Mouse (Mus musculus) right cerebral cortex, adult 2 months (tissue): ENCODE results near the gene Mnd1.

ENCODE experiments used
- DNase-seq, 2 experiments: peaks; one replicate each; pipeline ENCODE4 v3.0.0; 2021 to 2022; ENCODE audit warnings: low spot score in 2 of 2

Mnd1 gene

DNA sequence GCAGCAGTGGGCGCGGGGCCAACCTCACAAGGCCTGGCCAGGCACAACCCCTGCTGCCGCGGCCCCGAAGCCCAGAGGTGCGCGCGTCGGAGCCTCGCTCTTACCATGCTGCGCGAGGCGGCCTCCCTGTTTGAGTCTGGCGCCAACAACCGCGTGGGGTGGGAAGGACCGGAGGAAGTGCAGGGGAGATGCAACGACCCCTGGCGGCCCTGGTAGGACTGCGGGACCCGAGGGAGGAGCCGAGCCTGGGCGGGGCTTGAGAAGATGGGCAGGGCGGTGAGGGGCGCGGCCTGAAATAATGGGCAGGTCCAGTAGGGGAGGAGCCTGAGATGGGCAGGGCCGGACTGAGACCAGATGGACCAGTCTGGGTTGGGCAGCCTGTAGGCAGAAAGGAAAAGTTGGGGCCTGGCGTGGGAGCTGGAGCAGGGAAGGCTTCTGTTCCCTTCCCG lies at the start of gene Mnd1:
TSS of gene Mnd1 (minus strand) at position 229 of the 449 bp plus-strand sequence.
- peak; percentile 95 to 96 for DNase-seq

DNA sequence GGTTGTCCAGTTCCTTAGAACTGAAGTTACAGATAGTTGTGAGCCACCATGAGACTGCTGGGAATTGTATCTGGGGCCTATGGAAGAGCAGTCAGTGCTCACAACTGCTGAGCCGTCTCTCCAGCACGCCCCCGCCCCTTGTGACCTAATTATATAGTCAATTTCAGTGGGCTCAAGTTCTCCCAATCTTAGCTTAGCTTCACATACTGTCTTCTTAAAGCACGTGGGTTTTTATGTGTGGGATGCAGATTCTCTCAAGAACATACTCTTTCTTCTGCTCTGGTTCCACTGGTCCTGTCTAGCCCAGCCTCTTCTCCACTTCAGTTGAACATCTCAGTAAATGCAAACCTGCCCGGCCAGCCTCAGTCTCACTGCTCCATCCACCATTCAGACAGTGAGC lies 49.1 kb upstream of the Mnd1 start:
- peak in 1 of 2 experiments; percentile 51 for DNase-seq

DNA sequence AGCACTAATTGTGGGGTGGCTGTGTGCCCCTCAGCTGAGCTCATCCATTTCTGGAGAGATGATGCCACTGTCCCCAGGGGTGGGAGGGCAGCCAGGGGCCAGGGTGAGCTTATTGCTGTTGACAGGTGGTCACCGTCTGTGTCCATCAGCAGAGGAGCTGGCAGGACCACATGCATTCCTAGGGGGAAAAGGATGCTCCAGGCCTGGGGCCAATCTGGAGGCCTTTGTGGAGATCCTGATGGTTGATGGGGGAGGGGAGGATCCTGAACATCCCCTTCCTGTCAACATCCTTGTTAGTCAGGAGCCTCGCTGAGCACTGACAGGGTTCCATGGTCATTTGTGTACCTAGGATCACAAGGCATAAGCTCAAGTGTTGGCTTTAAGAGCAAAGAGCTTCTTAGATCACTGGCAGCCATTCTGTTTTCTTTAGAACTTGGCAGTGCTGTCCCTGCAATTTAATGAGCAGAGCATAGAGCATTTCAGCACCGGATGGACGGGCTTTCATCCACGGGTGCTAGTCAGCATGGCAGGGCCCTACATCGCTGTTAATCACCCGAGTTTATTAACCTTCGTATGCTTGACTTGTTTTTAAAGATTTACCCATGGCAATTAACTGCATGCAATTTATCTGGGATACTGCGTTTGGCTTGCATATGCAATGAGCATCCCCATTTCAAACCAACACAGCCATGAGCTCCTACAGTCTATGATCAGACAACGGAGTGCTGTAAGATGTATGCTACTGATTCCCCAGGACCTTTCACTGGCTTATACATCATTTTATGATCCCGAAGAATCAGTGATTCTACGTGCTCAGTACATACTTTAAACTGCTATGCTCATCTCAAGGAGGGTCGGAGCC lies 45.2 kb upstream of the Mnd1 start:
- DNase-seq: no peak

DNA sequence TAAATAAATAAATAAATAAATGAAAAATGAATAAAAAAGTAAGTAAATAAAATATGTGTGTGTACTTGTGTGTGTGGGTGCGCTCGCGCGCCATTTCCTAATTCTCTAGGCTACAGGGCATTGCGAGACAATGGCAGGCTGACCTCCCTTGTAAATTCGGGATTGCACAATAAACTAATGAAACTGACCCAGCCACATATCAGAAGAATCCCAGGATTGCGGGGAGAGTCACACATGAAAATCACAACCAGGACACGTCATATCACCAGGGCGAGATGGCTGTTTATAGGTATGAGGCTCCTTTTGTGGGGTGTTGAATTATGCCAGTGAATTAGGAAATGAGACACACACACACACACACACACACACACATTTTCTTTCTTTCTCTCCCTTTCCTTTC lies 43.9 kb upstream of the Mnd1 start:
- no peak for DNase-seq

DNA sequence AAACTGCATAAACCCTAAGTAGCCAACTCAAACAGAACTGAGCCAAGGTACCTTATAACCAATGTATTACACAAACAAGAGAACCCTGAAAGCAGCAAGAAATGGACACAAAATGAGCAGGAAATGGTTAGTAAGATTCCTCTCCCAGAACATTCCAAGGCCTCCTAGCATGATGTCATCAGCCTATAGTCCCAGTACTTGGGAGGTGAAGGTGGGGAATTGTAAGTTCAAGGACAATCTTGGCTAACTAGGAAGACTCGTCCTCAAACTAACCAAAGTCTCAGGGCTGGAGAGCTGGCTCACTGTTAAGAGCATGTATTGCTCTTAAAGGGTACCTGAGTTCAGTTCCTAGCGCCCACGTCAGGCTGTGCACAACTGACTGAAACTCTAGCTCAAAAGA lies 42.6 kb upstream of the Mnd1 start:
- no peak for DNase-seq

DNA sequence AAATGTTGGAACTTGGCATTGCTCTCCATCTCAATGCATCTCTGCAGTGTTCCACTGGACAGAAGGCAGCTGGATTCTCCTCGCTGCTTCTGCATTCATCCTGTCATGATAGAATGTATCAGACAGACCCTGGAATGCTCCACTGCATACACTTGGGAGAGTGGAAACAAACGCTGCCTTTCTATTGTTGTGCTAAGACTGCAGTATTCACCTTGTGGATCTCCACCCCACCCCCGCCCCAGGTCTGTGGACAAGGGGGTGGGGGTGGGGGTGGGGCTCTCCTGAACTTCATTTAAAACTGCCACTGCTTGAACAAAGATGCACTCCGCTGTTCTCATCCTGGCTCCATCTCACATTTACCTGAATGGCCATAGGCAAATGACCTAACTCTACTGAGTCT lies 38.3 kb upstream of the Mnd1 start:
- no peak for DNase-seq

DNA sequence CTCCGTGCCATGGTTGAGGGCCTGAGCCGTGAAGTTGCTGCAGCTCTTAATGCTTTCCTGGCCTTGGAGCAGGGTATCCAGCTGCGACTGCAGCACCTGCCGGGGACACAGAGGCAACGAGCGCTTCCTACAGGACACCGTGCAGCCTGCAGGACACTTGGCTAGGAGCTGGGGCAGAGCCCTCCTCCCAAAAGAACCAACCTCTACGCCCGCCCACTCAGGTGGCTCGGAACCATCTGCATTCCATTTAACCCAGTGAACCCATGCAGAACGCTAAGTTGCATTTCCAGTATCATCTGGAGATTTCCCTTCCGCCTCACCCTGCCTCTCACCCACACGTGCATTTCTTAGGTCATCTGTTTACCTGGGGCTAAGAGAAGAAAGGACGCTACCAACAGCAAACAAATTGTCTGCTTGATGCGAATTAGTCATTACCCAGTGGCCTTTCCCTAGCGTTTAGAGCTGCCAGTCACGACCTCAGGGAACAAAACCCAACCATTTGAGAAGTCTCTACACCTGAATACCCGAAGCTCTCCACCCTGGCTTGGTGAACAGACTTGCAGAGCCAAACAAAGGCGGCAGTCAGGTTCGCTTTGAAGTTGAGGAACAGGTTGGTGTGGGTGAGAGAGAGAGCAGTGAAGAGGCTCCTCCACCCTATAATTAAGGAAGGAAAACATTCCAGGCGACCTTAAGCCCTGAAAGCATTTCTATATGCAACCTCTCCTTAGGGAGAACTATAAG lies 35.7 kb upstream of the Mnd1 start:
- no peak for DNase-seq

DNA sequence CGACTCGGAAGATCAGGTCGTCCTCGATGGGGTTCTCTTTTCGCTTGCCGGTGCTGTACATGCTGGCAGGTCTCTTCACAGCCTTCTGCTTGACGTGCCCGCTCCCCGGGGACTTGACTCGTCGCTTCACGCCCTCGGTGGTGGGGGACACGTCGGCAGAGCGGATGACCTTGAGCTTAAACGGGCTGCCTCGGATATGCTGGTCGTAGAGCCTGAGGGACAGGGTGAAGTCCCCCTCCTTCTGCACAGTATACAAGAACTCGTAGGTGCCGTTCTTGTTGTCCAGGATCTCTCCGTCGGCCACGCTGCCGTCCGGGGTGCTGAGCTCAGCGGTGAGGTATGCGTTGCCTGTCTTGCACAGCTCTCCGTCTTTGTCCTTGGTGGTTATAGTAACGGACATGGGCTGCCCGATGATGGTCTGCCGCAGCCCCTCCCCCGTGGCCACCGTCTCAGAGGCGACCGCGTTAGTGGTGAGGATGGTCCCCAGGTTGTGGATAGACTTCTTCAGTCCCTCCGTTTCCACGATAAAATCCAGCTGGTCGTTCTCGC lies 35.0 kb upstream of the Mnd1 start:
- DNase-seq: no peak

DNA sequence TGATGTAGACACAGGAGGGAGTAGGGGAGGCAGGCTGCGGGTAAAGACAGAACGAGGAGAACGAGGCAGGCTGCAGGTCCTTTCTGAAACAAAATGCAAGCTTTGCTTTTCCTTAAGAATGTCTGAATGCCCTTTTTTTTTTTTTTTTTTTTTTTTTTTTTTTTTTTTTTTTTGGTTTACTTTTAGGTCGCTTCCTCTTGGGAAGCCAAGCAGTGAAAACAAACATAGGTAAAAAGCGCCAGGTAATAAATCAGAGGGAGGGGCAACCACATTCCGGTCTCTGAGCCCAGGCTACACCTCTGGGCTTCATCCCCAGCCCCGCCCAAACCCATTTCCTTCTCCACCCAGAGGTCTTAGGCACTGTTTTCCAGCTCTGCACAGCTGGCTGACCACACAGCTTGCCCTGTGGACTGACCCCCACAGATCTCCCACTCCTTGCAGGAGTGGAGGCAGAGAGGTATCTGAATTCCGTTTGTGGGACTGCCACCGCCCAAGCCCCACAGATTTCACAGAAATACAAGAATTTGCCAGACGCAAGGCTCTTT lies 34.1 kb upstream of the Mnd1 start:
- DNase-seq: no peak

DNA sequence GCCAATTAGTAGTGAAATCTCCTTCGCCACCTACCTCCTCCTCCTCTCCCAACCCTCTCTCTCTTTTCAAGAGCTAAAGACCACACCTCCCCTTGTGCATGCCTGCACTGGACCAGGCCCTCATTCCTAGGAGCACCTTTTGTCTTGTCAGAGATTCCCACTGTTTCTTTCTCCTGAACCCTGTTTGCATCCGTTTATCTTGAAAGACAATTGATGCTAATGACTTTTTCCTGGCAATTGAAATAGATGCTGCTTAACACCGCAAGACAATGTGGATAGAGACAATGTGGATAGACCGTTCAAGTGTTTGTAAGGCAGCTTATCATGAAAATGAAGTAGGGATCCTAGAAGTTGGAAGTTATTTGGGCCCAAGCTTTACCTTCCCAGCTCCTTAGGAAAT lies 26.1 kb upstream of the Mnd1 start:
- DNase-seq: no peak

DNA sequence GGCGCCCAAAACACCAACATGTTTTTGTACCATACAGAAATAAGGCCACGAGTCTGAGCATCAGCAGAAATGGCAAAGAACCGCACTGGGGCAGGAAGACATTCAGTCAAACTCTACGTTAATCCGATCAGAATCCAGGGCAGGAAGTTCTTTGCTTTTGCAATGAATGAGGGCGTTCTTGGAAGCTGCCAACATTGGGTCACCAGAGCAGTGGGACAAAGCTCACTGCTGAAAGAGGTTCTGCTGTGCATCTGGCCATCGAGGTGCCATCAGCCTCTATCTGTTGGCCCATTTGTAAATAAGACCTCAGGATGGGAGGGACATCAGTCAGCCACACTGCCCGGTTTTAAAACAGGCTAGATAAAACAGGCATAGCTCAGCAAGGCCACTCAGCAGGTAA lies 25.5 kb upstream of the Mnd1 start:
- DNase-seq: no peak

DNA sequence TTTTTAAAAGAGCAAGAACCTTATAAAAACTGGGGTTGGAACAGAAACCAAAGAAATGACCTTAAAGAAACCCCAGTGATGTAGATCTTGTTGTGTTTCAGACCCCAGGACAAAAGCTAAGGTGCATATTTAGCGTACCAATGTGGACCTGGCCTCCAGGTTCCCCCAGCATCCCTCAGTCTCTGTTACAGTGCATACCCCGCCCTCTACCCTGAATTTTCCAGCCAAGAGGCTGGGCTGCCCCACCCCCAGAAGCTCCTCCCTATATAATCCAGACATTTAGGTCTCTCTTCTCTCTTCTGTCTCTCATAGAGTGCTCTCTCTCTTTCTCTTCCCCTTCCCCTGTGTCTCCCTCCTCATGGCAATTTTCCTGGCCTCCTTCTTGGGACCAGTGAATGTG lies 24.7 kb upstream of the Mnd1 start:
- no peak for DNase-seq

DNA sequence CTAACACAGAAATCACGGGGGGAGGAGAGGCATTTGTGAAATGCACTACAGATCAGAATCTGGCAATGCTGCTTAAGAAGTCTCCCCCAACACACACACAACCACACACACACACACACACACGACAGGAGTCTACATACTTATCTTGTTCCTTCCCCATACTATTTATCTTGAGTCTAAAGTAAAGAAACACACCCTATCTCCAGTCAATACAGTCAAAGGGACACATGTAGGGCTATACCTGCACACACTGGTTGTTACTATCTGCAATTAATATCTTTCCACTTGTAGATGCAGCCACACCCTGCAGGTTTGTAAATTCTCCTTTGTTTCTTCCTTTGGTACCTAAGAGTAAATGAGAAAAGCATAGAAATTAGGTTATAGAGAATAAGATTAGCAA lies 22.2 kb upstream of the Mnd1 start:
- no peak for DNase-seq

DNA sequence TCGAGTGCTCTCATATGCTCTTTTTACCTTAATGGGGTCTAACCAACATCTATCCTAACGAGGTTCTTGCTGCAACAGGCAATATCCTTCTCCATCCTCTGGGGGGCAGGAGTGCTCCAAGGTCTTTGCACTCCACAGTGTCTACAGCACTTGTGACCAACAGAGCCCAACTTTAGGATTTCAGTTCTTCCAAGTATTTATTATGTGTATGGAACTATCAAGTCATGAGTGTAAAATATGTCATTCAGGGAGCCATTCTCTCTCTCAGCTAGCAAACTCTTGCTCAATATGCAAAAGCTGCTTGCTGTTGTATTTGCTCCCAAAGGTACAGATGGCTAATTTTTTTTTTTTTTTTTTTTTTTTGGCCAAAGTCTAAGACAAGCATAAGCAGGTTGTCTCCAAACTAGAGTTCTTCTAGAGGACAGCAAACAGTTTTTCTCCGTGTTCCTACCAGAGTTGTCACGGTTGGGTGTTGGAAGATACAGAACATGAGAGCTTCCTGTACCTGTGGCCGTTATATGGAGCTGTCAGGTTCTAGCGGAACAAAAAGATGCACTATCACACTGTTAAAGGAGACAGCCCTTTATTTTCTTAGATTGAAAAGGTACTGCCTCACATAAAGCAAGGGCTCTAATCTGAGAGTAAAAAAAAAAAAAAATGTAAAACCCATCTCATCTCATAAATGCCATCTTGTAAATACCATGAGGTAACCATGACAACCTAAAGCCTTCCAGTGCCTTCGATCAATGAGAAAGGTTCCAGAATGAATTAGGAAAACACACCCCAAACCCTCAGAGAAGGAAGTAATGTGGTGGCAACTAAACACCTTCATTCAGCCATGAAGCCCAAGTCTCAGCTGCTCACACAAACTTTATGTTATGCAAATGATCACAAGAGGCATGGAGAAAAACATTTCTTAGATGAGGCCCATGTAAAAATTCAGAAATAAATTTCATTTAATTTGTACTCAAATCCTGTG lies 20.0 kb upstream of the Mnd1 start:
- DNase-seq: peak; percentile 67 to 79

DNA sequence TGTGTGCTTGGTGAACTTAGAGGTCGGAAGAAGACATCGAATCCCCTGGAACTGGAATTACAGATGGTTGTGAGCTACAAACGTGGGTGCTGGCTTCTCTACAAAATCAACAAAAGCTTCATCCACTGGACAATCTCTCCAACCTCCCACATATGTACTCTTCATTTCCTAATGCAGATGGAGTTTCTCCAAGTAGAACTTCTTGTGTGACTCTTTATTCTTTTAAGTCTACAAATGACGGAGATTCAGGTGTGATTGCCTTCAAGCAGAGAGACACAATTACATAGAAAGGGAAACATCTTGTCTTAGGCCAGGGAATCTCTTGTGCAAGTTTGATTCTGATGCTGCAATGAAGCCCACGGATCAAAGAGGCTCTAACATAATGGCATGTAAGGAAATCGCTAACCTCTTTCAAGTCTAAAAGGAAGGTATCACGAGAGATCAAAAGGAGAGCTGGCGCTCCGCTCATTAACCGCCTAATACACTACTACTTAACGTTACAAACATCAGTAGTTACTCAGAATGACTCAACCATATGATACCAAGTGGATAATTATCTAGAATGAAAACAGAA lies 18.1 kb upstream of the Mnd1 start, which contains the start of gene Gm6525:
TSS of gene Gm6525 (plus strand) at position 524 of the 574 bp plus-strand sequence.
- DNase-seq: no peak

DNA sequence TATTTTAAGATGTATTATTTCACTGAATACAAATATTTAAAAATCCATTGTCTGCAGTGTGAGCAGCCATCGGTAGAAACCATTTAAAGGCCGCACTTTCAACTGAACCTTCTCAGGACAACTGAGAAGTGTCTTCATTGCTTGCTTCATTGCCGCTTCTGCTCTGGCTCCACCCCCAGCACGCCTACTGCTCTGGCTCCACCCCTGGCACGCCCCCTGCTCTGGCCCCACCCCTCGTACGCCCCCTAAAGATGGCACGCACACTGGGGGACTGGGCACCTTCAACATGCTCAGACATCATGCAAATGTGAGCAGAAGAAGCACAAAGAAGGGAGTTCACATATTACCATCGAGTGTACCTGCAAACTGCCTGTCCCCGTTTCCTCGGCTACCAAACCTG lies 16.8 kb upstream of the Mnd1 start:
- no peak for DNase-seq

DNA sequence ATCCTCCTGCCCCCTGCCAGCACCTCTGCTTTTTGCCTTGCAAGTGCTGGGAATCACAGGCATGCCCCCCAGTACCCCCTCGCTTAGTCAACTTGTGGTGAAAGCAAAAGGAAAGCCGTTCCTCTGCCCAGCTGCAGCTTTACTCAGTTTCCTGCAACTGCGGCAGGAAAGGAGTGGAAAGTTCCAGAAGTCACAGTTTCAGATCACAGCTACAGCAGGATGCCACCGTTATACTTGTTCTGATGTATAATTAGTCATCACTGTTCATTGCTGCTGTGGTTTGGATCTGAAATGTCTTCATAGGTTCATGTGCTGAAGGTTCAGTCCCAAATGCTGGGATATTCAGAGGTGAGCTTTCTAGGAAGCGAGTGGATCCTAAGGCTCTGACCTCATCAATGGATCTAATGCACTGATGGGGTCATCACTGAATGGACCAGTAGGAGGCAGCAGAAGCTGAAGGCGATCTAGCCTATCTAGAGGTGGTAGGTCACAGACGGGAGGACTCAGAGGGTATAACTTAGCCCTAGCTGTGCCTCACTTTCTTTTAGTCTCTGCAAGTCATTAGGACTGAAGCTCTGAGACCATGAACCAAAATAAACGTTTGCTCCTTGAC lies 13.9 kb upstream of the Mnd1 start:
- no peak for DNase-seq

DNA sequence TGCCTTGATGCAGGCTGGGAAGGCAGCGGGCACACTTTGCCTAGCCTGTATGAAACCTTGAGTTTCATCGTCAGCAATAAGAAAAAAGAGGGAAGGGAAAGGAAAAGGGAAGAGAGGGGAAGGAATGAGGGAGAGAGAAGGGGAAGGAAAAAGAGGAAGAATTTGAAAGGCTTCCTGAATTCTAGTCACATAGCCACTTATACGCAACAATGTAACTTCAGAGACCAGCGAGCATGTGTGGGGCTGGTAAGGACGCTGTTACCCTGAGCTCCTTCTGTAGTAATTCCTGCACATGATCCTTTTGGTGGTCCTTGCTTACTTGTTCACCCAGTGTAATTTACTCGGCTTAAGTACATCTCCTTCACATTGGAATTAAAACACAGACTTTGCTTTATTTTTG lies 13.4 kb upstream of the Mnd1 start:
- no peak for DNase-seq

DNA sequence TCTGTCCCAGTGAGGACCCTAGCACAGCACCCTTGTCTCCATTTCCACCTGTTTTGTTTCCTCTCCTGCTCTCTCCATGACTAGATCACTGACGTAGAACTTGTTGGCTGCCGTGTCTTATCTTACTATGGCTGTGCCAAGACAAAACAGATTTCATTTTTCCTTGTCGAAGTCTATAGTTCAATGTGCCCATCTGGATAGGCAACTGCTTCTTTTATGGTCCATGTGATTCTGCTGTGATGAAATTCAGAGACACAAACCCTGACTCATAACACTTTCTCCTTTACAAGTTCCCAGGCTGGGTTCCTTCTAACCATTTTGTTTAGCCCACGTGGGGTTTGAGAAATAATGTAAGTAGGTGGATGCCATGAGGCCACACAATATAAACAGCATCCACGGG lies 10.5 kb upstream of the Mnd1 start:
- no peak for DNase-seq

DNA sequence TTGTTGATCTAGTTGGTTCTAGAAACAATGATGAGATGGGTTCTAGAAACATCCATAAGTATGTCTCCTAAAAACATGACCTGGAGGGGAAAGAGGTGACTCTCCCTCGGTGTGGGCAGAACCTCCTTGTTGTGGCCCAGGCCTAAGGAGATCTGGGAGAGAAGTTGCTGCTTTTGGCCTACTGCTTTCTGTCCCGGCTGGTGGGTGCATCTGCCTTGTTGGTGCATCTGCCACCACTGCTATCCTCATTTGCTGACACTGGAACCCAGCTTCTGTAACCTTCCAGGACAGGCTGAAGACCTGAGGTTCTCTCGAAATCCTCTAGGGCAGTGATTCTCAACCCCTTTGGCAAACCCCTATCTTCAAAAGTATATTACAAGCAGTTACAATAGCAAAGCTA lies 9.8 kb upstream of the Mnd1 start:
- no peak for DNase-seq
